In the genomic region with DNA sequence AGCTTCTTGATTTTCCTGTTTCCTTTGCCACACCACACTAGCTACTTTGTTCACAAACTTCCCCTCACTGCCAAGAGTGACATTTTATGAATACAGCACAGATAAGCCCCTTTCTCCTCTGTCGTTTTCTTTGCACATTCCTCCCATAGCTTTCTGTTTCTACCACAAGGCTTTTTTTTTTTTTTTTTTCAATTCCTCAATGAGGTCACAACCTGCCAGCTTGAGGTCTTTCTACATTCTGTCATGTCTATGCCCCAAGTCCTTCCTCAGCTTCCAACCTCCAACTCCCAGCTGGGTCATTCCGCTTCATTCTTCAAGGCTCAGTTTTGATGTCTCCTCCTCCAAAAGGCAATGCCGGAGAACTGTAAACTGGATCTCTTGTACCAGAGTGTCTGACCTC, we compare ENCODE assay signal across 33 mouse cellular contexts.
DNase-seq lines count a peak whose midpoint lies in the region; ATAC-seq and TF ChIP-seq lines count a peak whose summit lies in the region.
"Had no signal": no experiment of that assay in that cellular context is flagged by ENCODE, and none has a peak within 500 bp of the region (broad histone marks: within the 10 kb centered on the region; RNA-seq: fewer than 3 reads in every experiment).

No protein-coding gene starts in this region.

- no peak for TF ChIP-seq POLR2A in CH12.LX (IDR thresholded peaks at IDR 0.05; ENCODE audit: low read depth, low read length)

- H3K9ac ChIP-seq in heart, embryonic 16.5 days (ENCODE audit: low read length), result no peak overlapping the region
- H3K9ac ChIP-seq in CH12.LX (ENCODE audit: insufficient read depth, low read depth), result no peak overlapping the region
- H3K9ac ChIP-seq in liver, embryonic 12.5 days, result no peak overlapping the region
- H3K9ac ChIP-seq: embryonic facial prominence, embryonic 12.5 days; hindbrain, embryonic 14.5 days; kidney, embryonic 15.5 days; limb, embryonic 13.5 days; liver, postnatal 0 days; midbrain, embryonic 15.5 days; neural tube, embryonic 15.5 days had no signal

- no peak overlapping the region for H3K4me2 ChIP-seq in heart, embryonic 16.5 days (ENCODE audit: low read depth, low read length)
- no peak overlapping the region for H3K4me2 ChIP-seq in CH12.LX (ENCODE audit: insufficient read depth, low read depth, poor library complexity, severe bottlenecking)
- no peak overlapping the region for H3K4me2 ChIP-seq in liver, embryonic 12.5 days
- H3K4me2 ChIP-seq: embryonic facial prominence, embryonic 12.5 days; hindbrain, embryonic 14.5 days; kidney, embryonic 15.5 days; limb, embryonic 13.5 days; liver, embryonic 11.5 days; midbrain, embryonic 15.5 days; neural tube, embryonic 15.5 days had no signal

- ATAC-seq in heart, embryonic 16.5 days (replicated peaks; ENCODE audit: extremely low read depth, insufficient read depth, low FRiP score), result no peak; the same call in 1 of the 2 replicates
- ATAC-seq in liver, embryonic 12.5 days, result no peak
- ATAC-seq: forebrain, embryonic 16.5 days; liver, postnatal 0 days; lung, postnatal 0 days; midbrain, embryonic 15.5 days had no signal

- H3K36me3 ChIP-seq in heart, embryonic 16.5 days (ENCODE audit: control insufficient read depth, insufficient read depth), result no peaks in the 10 kb centered on the region
- no peaks in the 10 kb centered on the region for H3K36me3 ChIP-seq in CH12.LX (replicated peaks in 1 of 2; ENCODE audit: control insufficient read depth in 1 of 2, insufficient read depth in 1 of 2, low read length in 1 of 2)
- H3K36me3 ChIP-seq in liver, embryonic 12.5 days, result no peaks in the 10 kb centered on the region
- H3K36me3 ChIP-seq: embryonic facial prominence, embryonic 12.5 days; kidney, embryonic 15.5 days; limb, embryonic 13.5 days; midbrain, embryonic 15.5 days; neural tube, embryonic 15.5 days had no signal

- WGBS in heart, embryonic 16.5 days, result 37% methylated on average over 3 of the region's 3 CpGs
- 40% methylated on average over 3 of the region's 3 CpGs for WGBS in liver, embryonic 12.5 days (ENCODE audit: insufficient replicate concordance)

- no peak for TF ChIP-seq RAD21 in CH12.LX (IDR thresholded peaks at IDR 0.05; ENCODE audit: low read depth, low read length)

- no peak for TF ChIP-seq CTCF in CH12.LX (conservative IDR thresholded peaks at IDR 0.05 in 1 of 2, IDR thresholded peaks at IDR 0.05 in 1 of 2; ENCODE audit: low read depth in 2 of 2, low read length in 2 of 2)

- DNase-seq in heart, adult 8-10 months (ENCODE audit: low spot score), result no peak
- DNase-seq in 416B (ENCODE audit: low read depth), result peak; percentile 12
- no peak for DNase-seq in CH12.LX (ENCODE audit: extremely low read depth)
- DNase-seq in embryo, embryonic 10.5 days (ENCODE audit: low spot score), result peak; percentile 34
- no peak for DNase-seq in left cerebral cortex, adult 8-10 months (ENCODE audit: low spot score in 2 of 2)
- DNase-seq in urinary bladder, postnatal 4 days (ENCODE audit: low spot score in 2 of 2), result no peak
- DNase-seq: adrenal gland, postnatal 25 days; cerebellum, adult 11-12 months; cerebellum, adult 9-11 months; gastrocnemius, adult 2 months; gastrocnemius, postnatal 36 days; heart, adult 2 months; heart, postnatal 36 days; kidney, adult 18-20 months; kidney, postnatal 25 days; liver, postnatal 0 days; retina, postnatal 1 day; right cerebral cortex, postnatal 25 days; thymus, postnatal 4 days had no signal

- H3K27me3 ChIP-seq in heart, embryonic 16.5 days (ENCODE audit: control insufficient read depth, insufficient read depth, low read length), result no peaks in the 10 kb centered on the region
- no peaks in the 10 kb centered on the region for H3K27me3 ChIP-seq in CH12.LX (replicated peaks)
- no peaks in the 10 kb centered on the region for H3K27me3 ChIP-seq in liver, embryonic 12.5 days (replicated peaks)
- H3K27me3 ChIP-seq: embryonic facial prominence, embryonic 12.5 days; kidney, embryonic 15.5 days; limb, embryonic 13.5 days; midbrain, embryonic 15.5 days; neural tube, embryonic 15.5 days had no signal

- dilution Hi-C loops in CH12.LX (cut with MboI; ENCODE audit: extremely low pct_ligation_motif_present, extremely low pct_unique_long_range_greater_than_20kb, low sequenced_read_pairs), result no loop called here

- H3K4me1 ChIP-seq in heart, embryonic 16.5 days (ENCODE audit: control insufficient read depth, insufficient read depth, low read length), result peaks cover 9% of the 10 kb centered on the region
- H3K4me1 ChIP-seq in CH12.LX (ENCODE audit: control insufficient read depth in 1 of 2, insufficient read depth in 2 of 2), result no peaks in the 10 kb centered on the region
- H3K4me1 ChIP-seq in liver, embryonic 12.5 days, result no peaks in the 10 kb centered on the region
- H3K4me1 ChIP-seq: embryonic facial prominence, embryonic 12.5 days; kidney, embryonic 15.5 days; limb, embryonic 13.5 days; midbrain, embryonic 15.5 days; neural tube, embryonic 15.5 days had no signal

- no peak for TF ChIP-seq EP300 in CH12.LX (IDR thresholded peaks at IDR 0.05; ENCODE audit: low read length)

- H3K4me3 ChIP-seq in heart, embryonic 16.5 days (ENCODE audit: low read length), result no peak overlapping the region
- no peak overlapping the region for H3K4me3 ChIP-seq in CH12.LX (replicated peaks in 1 of 3; ENCODE audit: low read depth in 2 of 3, low read length in 2 of 3, poor library complexity in 1 of 3)
- no peak overlapping the region for H3K4me3 ChIP-seq in liver, embryonic 12.5 days
- H3K4me3 ChIP-seq: embryonic facial prominence, embryonic 12.5 days; gastrocnemius, adult 2 months; heart, adult 2 months; kidney, embryonic 15.5 days; layer of hippocampus, adult 2 months; left cerebral cortex, adult 2 months; limb, embryonic 13.5 days; midbrain, embryonic 15.5 days; neural tube, embryonic 15.5 days had no signal

- H3K27ac ChIP-seq in heart, embryonic 16.5 days (ENCODE audit: low read length), result 0 out of 2 replicates have a peak overlapping the region, but pooled peaks have one; percentile 31
- H3K27ac ChIP-seq in CH12.LX (ENCODE audit: insufficient read depth, low read depth), result no peak overlapping the region
- no peak overlapping the region for H3K27ac ChIP-seq in liver, embryonic 12.5 days
- H3K27ac ChIP-seq: embryonic facial prominence, embryonic 12.5 days; gastrocnemius, adult 2 months; heart, adult 2 months; hindbrain, embryonic 14.5 days; kidney, embryonic 15.5 days; layer of hippocampus, adult 2 months; left cerebral cortex, adult 2 months; limb, embryonic 13.5 days; macrophage; midbrain, embryonic 15.5 days; neural tube, embryonic 15.5 days had no signal

- in situ Hi-C loops in CH12.LX (cut with MboI; ENCODE audit: low pct_ligation_motif_present, low pct_unique_long_range_greater_than_20kb, low sequenced_read_pairs), result no loop called here

- no peaks in the 10 kb centered on the region for H3K79me2 ChIP-seq in CH12.LX (replicated peaks; ENCODE audit: control insufficient read depth, extremely low read depth, insufficient read depth, poor library complexity, severe bottlenecking)

- H3K9me3 ChIP-seq in heart, embryonic 16.5 days (replicated peaks; ENCODE audit: control insufficient read depth, low read length), result no peaks in the 10 kb centered on the region
- no peaks in the 10 kb centered on the region for H3K9me3 ChIP-seq in CH12.LX (replicated peaks; ENCODE audit: low read length)
- H3K9me3 ChIP-seq in liver, embryonic 12.5 days (replicated peaks), result no peaks in the 10 kb centered on the region
- H3K9me3 ChIP-seq: embryonic facial prominence, embryonic 12.5 days; kidney, embryonic 15.5 days; limb, embryonic 13.5 days; midbrain, embryonic 15.5 days; neural tube, embryonic 15.5 days had no signal

TF ChIP-seq in CH12.LX, 34 proteins besides CTCF, POLR2A, EP300 and RAD21:
- TF ChIP-seq TBP (conservative IDR thresholded peaks at IDR 0.05; ENCODE audit: low read depth, low read length) (no peak), RCOR1 (conservative IDR thresholded peaks at IDR 0.05; ENCODE audit: low read depth, low read length) (no peak), ZNF384 (IDR thresholded peaks at IDR 0.05; ENCODE audit: low read depth, low read length) (peak; percentile 65), ZKSCAN1 (IDR thresholded peaks at IDR 0.05; ENCODE audit: borderline replicate concordance, low read depth, low read length) (no peak)

Comparison
In these comparisons a context has a peak if more than half of its experiments do, and no peak if none do; other contexts are left out.
1. DNase-seq: peak in 416B (single experiment) and embryo, embryonic 10.5 days (single experiment); none in heart, adult 8-10 months (single experiment), CH12.LX (single experiment), left cerebral cortex, adult 8-10 months (0 of 2) and urinary bladder, postnatal 4 days (0 of 2).